Mouse (Mus musculus) bone marrow, adult 2 months (tissue): ENCODE results near the gene Bcl6. TPM values are rescaled to one million over a fixed set of nuclear protein-coding genes. Genes with fewer than 3 reads are reported as not detected.
A peak's percentile ranks its signal among the peaks of the same experiment; 100 is the strongest.

Experiments
- H3K27ac ChIP-seq: fragments of 200-500 bp; 2 replicates; pipeline ENCODE4 v1.5.1; 2012; ENCODE audit warnings: low read depth, mild to moderate bottlenecking, control low read depth, inconsistent platforms, low read length; ENCODE audit not compliant: control insufficient read depth, poor library complexity, insufficient read depth
- H3K4me1 ChIP-seq: fragments of 200-500 bp; 2 replicates; pipeline ENCODE4 v1.6.1; 2011; ENCODE audit warnings: low read length; ENCODE audit not compliant: control insufficient read depth, insufficient read depth
- H3K4me3 ChIP-seq: fragments of 200-500 bp; replicated peaks from 2 replicates; pipeline ENCODE3; 2011; ENCODE audit warnings: mild to moderate bottlenecking, low read depth, low read length, control low read depth; ENCODE audit not compliant: control insufficient read depth
- CTCF ChIP-seq: fragments of 200-500 bp; IDR thresholded peaks from 2 replicates; pipeline ENCODE4 v1.5.1; 2011; ENCODE audit warnings: low read length, control low read depth; ENCODE audit not compliant: control insufficient read depth, insufficient read depth
- POLR2A ChIP-seq: fragments of 200-500 bp; IDR thresholded peaks from 2 replicates; pipeline ENCODE4 v1.6.1; 2011; ENCODE audit warnings: low read depth, mild to moderate bottlenecking, control low read depth, low read length, borderline replicate concordance; ENCODE audit not compliant: control insufficient read depth
- WGBS: fragments of 180-500 bp; shearing (Covaris S2); methylation state at CpG from one replicate; pipeline ENCODE4 v1.1.7; 2018; 5-methylcytosine and 5-hydroxymethylcytosine counted together
- polyA plus RNA-seq: library from polyadenylated mRNA; stranded (reverse); fragments of >200 nt; gene quantifications from 2 replicates; pipeline ENCODE4 v1.2.4, GENCODE M21; 2011; ENCODE audit warnings: low replicate concordance; ENCODE audit not compliant: missing spikeins, insufficient read depth, insufficient read length

Bcl6 gene
- polyA plus RNA-seq, 1 experiment: 17.1 TPM

DNA sequence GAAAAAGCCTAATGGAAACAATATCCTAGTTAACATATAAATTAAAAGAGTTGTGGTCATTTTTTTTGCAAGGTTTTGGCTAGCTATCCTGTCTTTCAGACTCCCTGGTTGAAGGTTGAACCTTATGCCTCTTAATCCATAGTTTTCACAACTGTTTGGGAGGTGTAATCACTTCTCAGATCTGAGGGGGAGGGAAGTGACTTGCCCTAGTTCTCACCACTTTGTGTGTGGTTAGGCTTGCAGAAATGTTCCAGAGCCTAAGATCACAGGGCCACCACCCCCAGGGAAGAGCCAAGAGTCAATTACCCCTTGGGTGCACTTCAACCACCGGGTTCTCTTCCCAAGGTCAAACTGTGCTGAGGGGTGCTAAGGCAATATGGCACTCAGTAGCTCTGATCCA, 33.1 kb upstream of the Bcl6 start:
- TF ChIP-seq POLR2A (no peak), CTCF (no peak)
- Histone ChIP-seq H3K4me3 (no peak overlapping the region), H3K4me1 (no peaks in the 10 kb centered on the region; the same call in 1 of the 2 replicates), H3K27ac (no peak overlapping the region)
- 71% methylated on average over 1 of the region's 1 CpGs for WGBS

DNA sequence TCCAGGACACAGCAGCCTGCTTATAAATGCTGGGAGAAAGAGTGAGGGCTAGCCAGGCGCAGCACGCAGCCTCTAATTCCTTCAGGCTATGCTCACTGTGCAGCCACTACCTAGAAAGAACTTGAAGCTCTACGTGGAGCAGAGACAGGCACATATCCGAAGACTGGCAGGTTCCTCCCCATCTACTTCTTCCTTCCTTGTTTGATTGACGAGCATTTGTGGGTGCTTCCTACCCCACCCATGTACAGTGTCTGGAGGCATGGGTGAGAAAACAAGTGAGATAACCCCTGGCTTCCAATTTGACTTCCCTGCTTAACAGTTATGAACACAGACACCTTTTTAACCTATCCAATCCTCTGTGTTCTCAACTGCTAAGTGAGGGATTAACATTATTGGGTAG, 28.1 kb upstream of the Bcl6 start:
- peak overlapping the region; percentile 46; the same call in 1 of the 2 replicates for H3K27ac ChIP-seq
- no peak for TF ChIP-seq CTCF
- TF ChIP-seq POLR2A: no peak
- H3K4me1 ChIP-seq: peaks cover 2% of the 10 kb centered on the region
- no peak overlapping the region for H3K4me3 ChIP-seq
- WGBS: 33% methylated on average over 5 of the region's 5 CpGs

- 16% methylated on average over 6 of the region's 6 CpGs for WGBS
- H3K27ac ChIP-seq: no peak overlapping the region
- no peak for TF ChIP-seq POLR2A
- no peak for TF ChIP-seq CTCF
- H3K4me3 ChIP-seq: no peak overlapping the region
- peaks cover 2% of the 10 kb centered on the region for H3K4me1 ChIP-seq
Measured at GRCm38 (mm10) chr16:24016273-24016672, 27.6 kb upstream of the Bcl6 start.

- no peak overlapping the region for H3K4me3 ChIP-seq
- peaks cover 2% of the 10 kb centered on the region for H3K4me1 ChIP-seq
- H3K27ac ChIP-seq: no peak overlapping the region
- 60% methylated on average over 3 of the region's 3 CpGs for WGBS
- TF ChIP-seq CTCF: no peak
- no peak for TF ChIP-seq POLR2A
Measured at GRCm38 (mm10) chr16:24014378-24014777, 25.7 kb upstream of the Bcl6 start.

- 18% methylated on average over 3 of the region's 3 CpGs for WGBS
- no peak overlapping the region for H3K27ac ChIP-seq
- H3K4me3 ChIP-seq: no peak overlapping the region
Measured at GRCm38 (mm10) chr16:24012066-24012465, 23.4 kb upstream of the Bcl6 start.

DNA sequence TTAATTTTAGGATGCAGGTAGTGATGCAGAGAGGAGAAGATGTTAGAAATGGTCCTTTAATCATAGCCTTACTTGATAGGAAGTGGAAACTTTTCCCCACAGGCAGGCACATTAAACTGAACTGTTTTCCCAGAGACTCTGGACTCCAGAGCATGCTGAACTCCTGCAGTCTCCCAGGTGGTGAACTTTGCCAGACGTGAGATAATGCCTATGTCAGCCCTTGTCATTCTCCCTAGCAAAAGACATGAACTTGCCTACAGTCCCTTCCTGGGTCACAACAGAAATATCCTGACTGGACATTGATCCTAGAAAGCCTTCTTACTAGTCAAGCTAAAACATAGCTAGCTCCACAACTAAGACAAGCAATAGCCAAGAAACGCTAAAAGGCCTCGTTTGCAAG, 22.7 kb upstream of the Bcl6 start:
- TF ChIP-seq POLR2A: no peak
- TF ChIP-seq CTCF: no peak
- no peak overlapping the region for H3K27ac ChIP-seq
- no peaks in the 10 kb centered on the region; the same call in 1 of the 2 replicates for H3K4me1 ChIP-seq
- H3K4me3 ChIP-seq: no peak overlapping the region
- 89% methylated on average over 3 of the region's 3 CpGs for WGBS

More at GRCm38 (mm10) chr16:24012066-24012465, 23.4 kb upstream of the Bcl6 start:
- no peak for TF ChIP-seq POLR2A
- no peak for TF ChIP-seq CTCF
- peaks cover 2% of the 10 kb centered on the region for H3K4me1 ChIP-seq

- 88% methylated on average over 2 of the region's 2 CpGs for WGBS
- H3K27ac ChIP-seq: no peak overlapping the region
- no peaks in the 10 kb centered on the region; the same call in 1 of the 2 replicates for H3K4me1 ChIP-seq
- no peak for TF ChIP-seq POLR2A
- TF ChIP-seq CTCF: no peak
- H3K4me3 ChIP-seq: no peak overlapping the region
Measured at GRCm38 (mm10) chr16:24009891-24010290, 21.2 kb upstream of the Bcl6 start.

DNA sequence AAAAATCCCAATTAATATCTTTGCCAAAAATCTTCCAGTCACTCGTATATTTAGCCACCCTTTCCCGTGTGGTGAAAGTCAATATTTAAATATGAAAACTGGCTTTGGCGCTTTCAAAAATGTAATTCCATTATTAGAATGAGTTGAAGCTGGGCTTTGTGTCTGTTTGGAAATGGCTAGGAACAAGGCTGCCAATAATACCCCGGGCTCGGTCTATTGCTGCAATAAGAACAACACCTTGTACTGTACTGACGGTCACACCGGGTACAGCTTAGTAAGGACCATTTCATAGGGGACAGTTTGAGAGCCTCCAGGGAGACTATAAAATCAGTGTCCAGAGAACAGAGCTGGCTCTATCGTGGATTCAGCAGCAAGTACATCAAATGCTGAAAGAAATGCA, 17.3 kb upstream of the Bcl6 start:
- TF ChIP-seq POLR2A: no peak
- no peak for TF ChIP-seq CTCF
- Histone ChIP-seq H3K4me1 (no peaks in the 10 kb centered on the region), H3K27ac (no peak overlapping the region), H3K4me3 (no peak overlapping the region)
- WGBS: 88% methylated on average over 8 of the region's 8 CpGs

DNA sequence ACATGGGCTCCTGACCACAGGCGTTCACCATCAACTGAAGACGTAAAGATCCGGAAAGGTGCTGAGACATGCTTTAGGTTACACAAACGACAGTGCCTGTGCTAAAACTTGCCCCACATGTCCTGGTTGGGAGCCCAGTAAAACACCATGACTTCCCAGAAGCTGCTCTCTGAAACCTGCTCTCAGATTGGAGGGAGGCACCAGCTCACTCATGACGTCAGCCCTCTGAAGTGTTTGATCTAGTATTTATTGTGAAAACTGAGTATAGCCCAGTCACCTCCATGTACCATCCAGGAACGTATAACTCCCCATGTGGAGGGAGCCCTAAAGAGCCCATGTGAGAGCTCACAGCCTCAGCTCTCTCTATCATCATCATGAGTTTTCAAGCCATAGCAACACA, 9.3 kb upstream of the Bcl6 start:
- Histone ChIP-seq H3K27ac (no peak overlapping the region), H3K4me1 (peaks cover 3% of the 10 kb centered on the region; the same call in 1 of the 2 replicates), H3K4me3 (no peak overlapping the region)
- no peak for TF ChIP-seq POLR2A
- no peak for TF ChIP-seq CTCF
- WGBS: 86% methylated on average over 6 of the region's 6 CpGs
